Comparison of ENCODE assay signal across 9 mouse cellular contexts in genomic region chr5:25011019-25011485, GRCm38 (mm10).
DNase-seq lines count a peak whose midpoint lies in the region; ATAC-seq and TF ChIP-seq lines count a peak whose summit lies in the region.
"Had no signal": no experiment of that assay in that cellular context is flagged by ENCODE, and none has a peak within 500 bp of the region (broad histone marks: within the 10 kb centered on the region; RNA-seq: fewer than 3 reads in every experiment).

No protein-coding gene starts in this region.

- peak; percentile 58 for ATAC-seq in embryonic facial prominence, embryonic 14.5 days (ENCODE audit: low read depth)
- ATAC-seq in heart, embryonic 11.5 days (replicated peaks; ENCODE audit: insufficient number of reproducible peaks, low FRiP score, low TSS enrichment) = peak; percentile 10; the same call in 1 of the 2 replicates
- peak; percentile 55 for ATAC-seq in kidney, embryonic 15.5 days (replicated peaks; ENCODE audit: low FRiP score)
- ATAC-seq in monocyte, adult 5-6 weeks (replicated peaks; ENCODE audit: insufficient number of reproducible peaks, low FRiP score, low TSS enrichment, poor library complexity, severe bottlenecking) = peak; percentile 59; the same call in 1 of the 2 replicates

- H3K27me3 ChIP-seq in embryonic facial prominence, embryonic 14.5 days (replicated peaks; ENCODE audit: control insufficient read depth, insufficient read depth, low read length) = no peaks in the 10 kb centered on the region
- H3K27me3 ChIP-seq in heart, embryonic 11.5 days (ENCODE audit: control insufficient read depth, insufficient read depth, low read length) = no peaks in the 10 kb centered on the region
- H3K27me3 ChIP-seq in kidney, embryonic 15.5 days = no peaks in the 10 kb centered on the region
- H3K27me3 ChIP-seq: Patski had no signal

- DNase-seq in 3T3-L1 (ENCODE audit: low read depth, low spot score) (peak; percentile 93), liver (peak; percentile 82)
- peak; percentile 92 for DNase-seq in embryonic facial prominence, embryonic 14.5 days (ENCODE audit: low spot score)
- DNase-seq in spleen, postnatal 36 days (ENCODE audit: low spot score in 2 of 2) = peak; percentile 70

- peak; percentile 90 for TF ChIP-seq CTCF in bone marrow, adult 2 months (IDR thresholded peaks at IDR 0.05; ENCODE audit: control insufficient read depth, insufficient read depth, low read length)

- H3K4me3 ChIP-seq in bone marrow, adult 2 months (replicated peaks; ENCODE audit: control insufficient read depth, low read depth, low read length) = no peak overlapping the region
- H3K4me3 ChIP-seq in embryonic facial prominence, embryonic 14.5 days (ENCODE audit: low read depth, low read length) = no peak overlapping the region
- H3K4me3 ChIP-seq in heart, embryonic 11.5 days (ENCODE audit: low read depth, low read length) = no peak overlapping the region
- no peak overlapping the region for H3K4me3 ChIP-seq in kidney, embryonic 15.5 days (replicated peaks)

- peak overlapping the region; percentile 27; the same call in 1 of the 2 replicates for H3K9ac ChIP-seq in embryonic facial prominence, embryonic 14.5 days (ENCODE audit: low read depth, low read length)
- peak overlapping the region; percentile 55; the same call in 1 of the 2 replicates for H3K9ac ChIP-seq in heart, embryonic 11.5 days (ENCODE audit: low read depth, low read length)
- H3K9ac ChIP-seq in kidney, embryonic 15.5 days = no peak overlapping the region; the same call in 1 of the 2 replicates

- H3K36me3 ChIP-seq in embryonic facial prominence, embryonic 14.5 days (ENCODE audit: control insufficient read depth, insufficient read depth, low read length) = no peaks in the 10 kb centered on the region
- no peaks in the 10 kb centered on the region for H3K36me3 ChIP-seq in heart, embryonic 11.5 days (ENCODE audit: control insufficient read depth, insufficient read depth, low read length)
- H3K36me3 ChIP-seq in kidney, embryonic 15.5 days = no peaks in the 10 kb centered on the region

- no peak for TF ChIP-seq POLR2A in bone marrow, adult 2 months (IDR thresholded peaks at IDR 0.05; ENCODE audit: borderline replicate concordance, control insufficient read depth, low read depth, low read length)

- 10% methylated on average over 8 of the region's 8 CpGs for WGBS in bone marrow, adult 2 months
- WGBS in embryonic facial prominence, embryonic 14.5 days = 10% methylated on average over 8 of the region's 8 CpGs
- 6% methylated on average over 8 of the region's 8 CpGs for WGBS in heart, embryonic 11.5 days (ENCODE audit: insufficient replicate concordance)
- 4% methylated on average over 8 of the region's 8 CpGs for whole genome bisulfite sequencing in kidney, embryonic 15.5 days

- no peaks in the 10 kb centered on the region for H3K9me3 ChIP-seq in embryonic facial prominence, embryonic 14.5 days (ENCODE audit: control insufficient read depth, low read length)
- H3K9me3 ChIP-seq in heart, embryonic 11.5 days (replicated peaks; ENCODE audit: control insufficient read depth, low read length) = no peaks in the 10 kb centered on the region
- H3K9me3 ChIP-seq in kidney, embryonic 15.5 days (replicated peaks) = no peaks in the 10 kb centered on the region

- H3K4me1 ChIP-seq in bone marrow, adult 2 months (ENCODE audit: control insufficient read depth, insufficient read depth, low read length) = peaks cover 4% of the 10 kb centered on the region
- H3K4me1 ChIP-seq in embryonic facial prominence, embryonic 14.5 days (ENCODE audit: control insufficient read depth, insufficient read depth, low read length) = peaks cover 10% of the 10 kb centered on the region
- H3K4me1 ChIP-seq in heart, embryonic 11.5 days (ENCODE audit: control insufficient read depth, insufficient read depth, low read length) = peaks cover 35% of the 10 kb centered on the region
- peaks cover 34% of the 10 kb centered on the region for H3K4me1 ChIP-seq in kidney, embryonic 15.5 days

- peak overlapping the region; percentile 42 for H3K4me2 ChIP-seq in embryonic facial prominence, embryonic 14.5 days (ENCODE audit: low read depth, low read length)
- peak overlapping the region; percentile 47 for H3K4me2 ChIP-seq in heart, embryonic 11.5 days
- peak overlapping the region; percentile 56 for H3K4me2 ChIP-seq in kidney, embryonic 15.5 days

- no peak overlapping the region for H3K27ac ChIP-seq in bone marrow, adult 2 months (ENCODE audit: control insufficient read depth, insufficient read depth, low read depth, low read length, poor library complexity)
- H3K27ac ChIP-seq in embryonic facial prominence, embryonic 14.5 days (replicated peaks; ENCODE audit: low read depth, low read length) = no peak overlapping the region
- no peak overlapping the region for H3K27ac ChIP-seq in heart, embryonic 11.5 days (ENCODE audit: low read depth, low read length)
- H3K27ac ChIP-seq in kidney, embryonic 15.5 days = no peak overlapping the region
